ENCODE assay signal across 9 mouse cellular contexts in the genomic region with DNA sequence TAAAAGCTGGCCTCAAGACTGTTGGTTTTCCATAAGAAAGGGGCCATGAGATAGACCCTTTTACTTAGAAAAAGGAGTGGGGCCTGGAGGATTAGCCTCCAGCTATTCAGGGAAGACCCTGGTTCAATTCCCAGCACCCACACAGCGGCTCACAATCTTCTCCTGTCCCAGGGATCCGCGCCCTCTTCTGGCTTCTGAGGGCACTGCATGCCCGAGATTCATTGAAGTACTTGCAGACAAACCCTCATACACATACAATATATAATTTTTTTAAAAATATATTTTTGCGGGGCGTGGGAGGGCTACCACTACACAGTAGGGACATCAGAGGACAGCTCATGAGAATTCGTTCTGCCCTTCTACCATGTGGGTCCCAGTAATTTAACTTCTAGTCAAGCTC. TPM values are rescaled to one million over a fixed set of nuclear protein-coding genes. Genes with fewer than 3 reads are reported as not detected.
DNase-seq lines count a peak whose midpoint lies in the region; ATAC-seq and TF ChIP-seq lines count a peak whose summit lies in the region.
"Had no signal": no experiment of that assay in that cellular context is flagged by ENCODE, and none has a peak within 500 bp of the region (broad histone marks: within the 10 kb centered on the region; RNA-seq: fewer than 3 reads in every experiment).

No protein-coding gene starts in this region.

- H3K36me3 ChIP-seq in spleen, adult 2 months (ENCODE audit: control insufficient read depth, insufficient read depth, low read length): no peaks in the 10 kb centered on the region
- H3K36me3 ChIP-seq in forebrain, embryonic 16.5 days (ENCODE audit: control insufficient read depth, insufficient read depth): peaks cover 15% of the 10 kb centered on the region

- no peak overlapping the region for H3K9ac ChIP-seq in forebrain, embryonic 16.5 days (replicated peaks; ENCODE audit: low read depth, low read length)

- no peak for TF ChIP-seq POLR2A in embryonic fibroblast, embryonic 13.5 days (IDR thresholded peaks at IDR 0.05; ENCODE audit: low read depth, low read length)
- TF ChIP-seq POLR2A in spleen, adult 2 months (IDR thresholded peaks at IDR 0.05; ENCODE audit: low read depth, low read length): no peak

- DNase-seq in gastrocnemius, adult 2 months: no peak
- no peak for DNase-seq in gastrocnemius, postnatal 14 days
- peak; percentile 66 for DNase-seq in right cerebral cortex, postnatal 14 days
- no peak for DNase-seq in right cerebral cortex, postnatal 36 days (ENCODE audit: low spot score in 2 of 2)
- peak in 1 of 2 experiments; percentile 24 for DNase-seq in spleen, adult 2 months (ENCODE audit: low read depth in 1 of 2, low spot score in 2 of 2)

- no peak overlapping the region for H3K27ac ChIP-seq in gastrocnemius, adult 2 months
- H3K27ac ChIP-seq in embryonic fibroblast, embryonic 13.5 days (ENCODE audit: insufficient read depth, low read length): no peak overlapping the region
- no peak overlapping the region for H3K27ac ChIP-seq in spleen, adult 2 months (ENCODE audit: insufficient read depth, low read length)
- no peak overlapping the region for H3K27ac ChIP-seq in forebrain, embryonic 16.5 days (ENCODE audit: low read length)

- intact Hi-C loops in gastrocnemius, adult 2 months (cut with DNase I): no loop called here
- intact Hi-C loops in gastrocnemius, postnatal 14 days (cut with DNase I; ENCODE audit: low total_unique reads): no loop called here

- no peak overlapping the region for H3K4me3 ChIP-seq in gastrocnemius, adult 2 months
- H3K4me3 ChIP-seq in embryonic fibroblast, embryonic 13.5 days (ENCODE audit: insufficient read depth, low read length): no peak overlapping the region
- no peak overlapping the region for H3K4me3 ChIP-seq in spleen, adult 2 months (ENCODE audit: extremely low read depth, insufficient read depth, insufficient read length)
- no peak overlapping the region for H3K4me3 ChIP-seq in forebrain, embryonic 16.5 days (replicated peaks; ENCODE audit: low read length)
- H3K4me3 ChIP-seq: myocyte had no signal

- 29% methylated on average over 7 of the region's 7 CpGs for WGBS in spleen, adult 2 months
- WGBS in forebrain, embryonic 16.5 days: 40% methylated on average over 7 of the region's 7 CpGs

- peak; percentile 53 for TF ChIP-seq CTCF in gastrocnemius, adult 2 months (IDR thresholded peaks at IDR 0.05)
- peak; percentile 17; the same call in 1 of the 2 replicates for TF ChIP-seq CTCF in embryonic fibroblast, embryonic 13.5 days (IDR thresholded peaks at IDR 0.05; ENCODE audit: borderline replicate concordance, insufficient read depth, low read length)
- peak; percentile 46; the same call in 1 of the 2 replicates for TF ChIP-seq CTCF in spleen, adult 2 months (IDR thresholded peaks at IDR 0.05; ENCODE audit: extremely low read depth, insufficient read depth, insufficient read length, insufficient replicate concordance)

- peaks cover 3% of the 10 kb centered on the region; the same call in 1 of the 2 replicates for H3K4me1 ChIP-seq in embryonic fibroblast, embryonic 13.5 days (ENCODE audit: control insufficient read depth, insufficient read depth, low read length)
- H3K4me1 ChIP-seq in spleen, adult 2 months (ENCODE audit: control insufficient read depth, insufficient read depth, insufficient read length): peaks cover 6% of the 10 kb centered on the region
- H3K4me1 ChIP-seq in forebrain, embryonic 16.5 days (replicated peaks; ENCODE audit: control insufficient read depth, insufficient read depth, low read length): peaks cover 22% of the 10 kb centered on the region

- no peaks in the 10 kb centered on the region for H3K9me3 ChIP-seq in forebrain, embryonic 16.5 days (ENCODE audit: control insufficient read depth, low read length)

- peaks cover 18% of the 10 kb centered on the region for H3K27me3 ChIP-seq in spleen, adult 2 months (ENCODE audit: control insufficient read depth, insufficient read depth, low read length)
- no peaks in the 10 kb centered on the region for H3K27me3 ChIP-seq in forebrain, embryonic 16.5 days (replicated peaks; ENCODE audit: control insufficient read depth, insufficient read depth, low read length)

- no peak overlapping the region for H3K4me2 ChIP-seq in forebrain, embryonic 16.5 days (ENCODE audit: low read length)

- ATAC-seq in inflammation-experienced regulatory T-cells, adult 6 months: no peak
- ATAC-seq in forebrain, embryonic 16.5 days: no peak

RNA-seq across cellular contexts. Expression of a gene that starts 5.9 kb away (rescaled TPM):
- 1 to 10 TPM; 3.5 to 6.5 TPM for total RNA-seq in gastrocnemius, adult 2 months (2021)
- 1 to 10 TPM; 6.4 to 8.3 TPM for total RNA-seq in gastrocnemius, postnatal 14 days (2021)
- 5.6 and 8.9 TPM in 2 replicates for polyA plus RNA-seq in embryonic fibroblast, embryonic 13.5 days (2011; ENCODE audit: insufficient read length, low read depth, missing spikeins)
- polyA plus RNA-seq in spleen, adult 2 months (2012; rRNA removed): 4.0 and 5.9 TPM in 2 replicates
- under 1 TPM in 1 of 3 experiments, not detected in 2; 0.33 TPM for polyA plus RNA-seq in inflammation-experienced regulatory T-cells, adult 6 months (2017; shearing (Covaris generic))
- polyA plus RNA-seq in forebrain, embryonic 16.5 days (2015; fragmentation: Nextera tagmentation; extraction: Ambion mirVana): 267 and 282 TPM in 2 replicates

RNA-seq across cellular contexts. Expression of a gene that starts 11.3 kb away (rescaled TPM):
- not detected for total RNA-seq in gastrocnemius, adult 2 months (2021)
- total RNA-seq in gastrocnemius, postnatal 14 days (2021): not detected
- polyA plus RNA-seq in embryonic fibroblast, embryonic 13.5 days (2011; ENCODE audit: insufficient read length, low read depth, missing spikeins): not detected in 2 replicates
- polyA plus RNA-seq in spleen, adult 2 months (2012; rRNA removed): not detected in 2 replicates
- polyA plus RNA-seq in inflammation-experienced regulatory T-cells, adult 6 months (2017; shearing (Covaris generic)): not detected
- 1.2 and 1.9 TPM in 2 replicates for polyA plus RNA-seq in forebrain, embryonic 16.5 days (2015; fragmentation: Nextera tagmentation; extraction: Ambion mirVana)

RNA-seq across cellular contexts. Expression of a gene that starts 19.1 kb away (rescaled TPM):
- total RNA-seq in gastrocnemius, adult 2 months (2021): 1 to 10 TPM; 2.4 to 2.8 TPM
- 10 to 100 TPM in 1 of 2 experiments, 1 to 10 TPM in 1; 5.3 to 17.7 TPM for total RNA-seq in gastrocnemius, postnatal 14 days (2021)
- polyA plus RNA-seq in embryonic fibroblast, embryonic 13.5 days (2011; ENCODE audit: insufficient read length, low read depth, missing spikeins): 1.2 and 3.3 TPM in 2 replicates
- polyA plus RNA-seq in spleen, adult 2 months (2012; rRNA removed): 33.1 and 34.5 TPM in 2 replicates
- polyA plus RNA-seq in inflammation-experienced regulatory T-cells, adult 6 months (2017; shearing (Covaris generic)): not detected
- polyA plus RNA-seq in forebrain, embryonic 16.5 days (2015; fragmentation: Nextera tagmentation; extraction: Ambion mirVana): 67.8 and 86.8 TPM in 2 replicates

RNA-seq across cellular contexts. Expression of a gene that starts 29.6 kb away (rescaled TPM):
- total RNA-seq in gastrocnemius, adult 2 months (2021): 10 to 100 TPM; 11.5 to 16.1 TPM
- 10 to 100 TPM; 10.5 to 12.8 TPM for total RNA-seq in gastrocnemius, postnatal 14 days (2021)
- 17.6 and 21.7 TPM in 2 replicates for polyA plus RNA-seq in embryonic fibroblast, embryonic 13.5 days (2011; ENCODE audit: insufficient read length, low read depth, missing spikeins)
- 11.2 and 13.1 TPM in 2 replicates for polyA plus RNA-seq in spleen, adult 2 months (2012; rRNA removed)
- 1 to 10 TPM in 2 of 3 experiments, under 1 TPM in 1; 0.79 to 1.2 (median 1.0) TPM for polyA plus RNA-seq in inflammation-experienced regulatory T-cells, adult 6 months (2017; shearing (Covaris generic))
- 26.4 and 26.5 TPM in 2 replicates for polyA plus RNA-seq in forebrain, embryonic 16.5 days (2015; fragmentation: Nextera tagmentation; extraction: Ambion mirVana)

RNA-seq across cellular contexts. Expression of a gene that starts 38.6 kb away (rescaled TPM):
- total RNA-seq in gastrocnemius, adult 2 months (2021): 1 to 10 TPM in 1 of 2 experiments, under 1 TPM in 1; 0.89 to 1.3 TPM
- 1 to 10 TPM in 1 of 2 experiments, under 1 TPM in 1; 0.84 to 1.2 TPM for total RNA-seq in gastrocnemius, postnatal 14 days (2021)
- 35.2 and 70.2 TPM in 2 replicates for polyA plus RNA-seq in embryonic fibroblast, embryonic 13.5 days (2011; ENCODE audit: insufficient read length, low read depth, missing spikeins)
- polyA plus RNA-seq in spleen, adult 2 months (2012; rRNA removed): 51.2 and 58.6 TPM in 2 replicates
- 1 to 10 TPM in 2 of 3 experiments, under 1 TPM in 1; 0.62 to 1.6 (median 1.5) TPM for polyA plus RNA-seq in inflammation-experienced regulatory T-cells, adult 6 months (2017; shearing (Covaris generic))
- 2.1 and 2.3 TPM in 2 replicates for polyA plus RNA-seq in forebrain, embryonic 16.5 days (2015; fragmentation: Nextera tagmentation; extraction: Ambion mirVana)

Comparison
In these comparisons a context has a peak if more than half of its experiments do, and no peak if none do; other contexts are left out.
1. RNA of a gene that starts 5.9 kb away (polyA plus RNA-seq): 267 to 282 TPM in forebrain, embryonic 16.5 days; 5.6 to 8.9 TPM in embryonic fibroblast, embryonic 13.5 days, 4.0 to 5.9 TPM in spleen, adult 2 months and 0.33 TPM in inflammation-experienced regulatory T-cells, adult 6 months; every median in the first group is over 10 times any median in the second.
2. Peak in every context shown above with its lines, with median percentiles within 50 percentile points of each other: CTCF ChIP-seq.